Mouse (Mus musculus) E14TG2a.4 (cell line): ENCODE results near the gene Gm20390.

Experiments
- H3K27me3 ChIP-seq: 2 replicates; pipeline ENCODE4 v1.6.1; 2014; ENCODE audit warnings: low read length, control low read depth; ENCODE audit not compliant: insufficient read depth
- H3K36me3 ChIP-seq: 2 replicates; pipeline ENCODE4 v1.6.1; 2014; ENCODE audit warnings: low read length, control low read depth; ENCODE audit not compliant: insufficient read depth
- H3K4me1 ChIP-seq: replicated peaks from 2 replicates; pipeline ENCODE4 v1.6.1; 2014; ENCODE audit warnings: low read depth, low read length, control low read depth
- H3K4me3 ChIP-seq: replicated peaks from 2 replicates; pipeline ENCODE4 v1.5.1; 2014; ENCODE audit warnings: mild to moderate bottlenecking, low read length
- H3K9me3 ChIP-seq: 2 replicates; pipeline ENCODE4 v1.6.1; 2014; ENCODE audit warnings: low read length, control low read depth
- CTCF ChIP-seq: conservative IDR thresholded peaks from 2 replicates; pipeline ENCODE4 v1.5.1; 2014; ENCODE audit warnings: low read length
- NANOG ChIP-seq: IDR thresholded peaks from 2 replicates; pipeline ENCODE4 v1.6.1; 2014; ENCODE audit warnings: borderline replicate concordance, low read length, mixed read lengths
- POU5F1 ChIP-seq: IDR thresholded peaks from 2 replicates; pipeline ENCODE4 v1.6.1; 2014; ENCODE audit warnings: low read length, borderline replicate concordance

Gm20390 gene

DNA sequence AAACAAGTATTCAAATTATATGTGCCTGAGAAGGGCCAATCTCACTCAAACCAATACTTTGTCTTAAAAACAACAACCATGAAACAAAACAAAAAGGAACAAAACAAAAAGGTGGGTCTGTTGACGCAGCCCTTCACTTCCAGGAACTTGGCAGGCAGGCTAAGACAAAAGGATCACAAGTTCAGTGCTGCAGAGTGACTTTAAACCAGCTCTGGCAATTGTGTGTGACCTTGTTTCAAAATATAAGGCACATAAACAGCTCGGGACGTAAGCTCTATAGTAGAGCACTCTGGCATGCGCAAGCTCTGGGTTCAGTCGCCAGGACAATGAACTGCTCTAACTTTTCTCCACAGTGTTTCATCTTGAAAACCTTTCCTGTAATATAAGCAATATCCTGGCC, 4.9 kb upstream of the Gm20390 start:
- TF ChIP-seq CTCF (no peak), NANOG (no peak), POU5F1 (no peak)
- Histone ChIP-seq H3K27me3 (no peaks in the 10 kb centered on the region), H3K36me3 (no peaks in the 10 kb centered on the region), H3K4me3 (no peak overlapping the region), H3K4me1 (peaks cover 42% of the 10 kb centered on the region), H3K9me3 (peaks cover 20% of the 10 kb centered on the region)

DNA sequence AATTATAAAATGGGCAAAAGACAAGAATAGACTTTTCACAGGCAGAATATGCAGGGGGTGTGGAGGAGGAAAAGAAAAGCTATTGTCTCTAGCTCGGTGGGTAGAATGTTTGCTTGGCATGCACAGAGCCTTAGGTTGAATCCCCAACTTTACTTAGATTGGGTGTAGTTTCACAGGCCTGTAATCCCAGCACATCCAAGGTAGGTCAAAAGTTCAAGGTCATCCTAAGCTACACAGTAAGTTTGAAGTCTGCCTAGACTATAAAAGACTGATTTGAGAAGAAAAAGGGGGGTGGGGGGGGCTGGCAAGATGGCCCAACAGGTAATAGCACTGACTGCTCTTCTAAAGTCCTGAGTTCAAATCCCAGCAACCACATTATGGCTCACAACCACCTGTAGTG, 1.7 kb upstream of the Gm20390 start:
- TF ChIP-seq CTCF = no peak
- TF ChIP-seq POU5F1 = no peak
- no peak for TF ChIP-seq NANOG
- H3K4me3 ChIP-seq = no peak overlapping the region
- H3K9me3 ChIP-seq = peaks cover 12% of the 10 kb centered on the region; the same call in 1 of the 2 replicates
- H3K27me3 ChIP-seq = no peaks in the 10 kb centered on the region
- H3K4me1 ChIP-seq = peaks cover 67% of the 10 kb centered on the region
- H3K36me3 ChIP-seq = peaks cover 14% of the 10 kb centered on the region

DNA sequence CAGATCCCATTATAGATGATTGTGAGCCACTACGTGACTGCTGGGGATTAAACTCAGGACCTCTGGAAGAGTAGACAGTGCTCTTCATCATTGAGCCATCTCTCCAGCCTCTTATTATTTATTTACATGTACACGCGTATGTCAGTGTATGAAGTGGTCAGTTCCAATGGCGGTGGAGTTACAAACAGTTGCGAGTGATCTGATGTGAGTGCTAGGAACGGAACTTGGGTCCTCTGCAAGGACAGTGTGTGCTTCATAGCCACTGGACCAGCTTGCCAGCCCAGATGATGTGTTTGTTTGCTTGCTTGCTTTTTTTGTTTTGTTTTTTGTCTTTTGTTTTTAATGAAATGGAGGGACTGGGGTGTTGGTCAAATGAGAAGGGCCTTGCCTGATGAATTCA, 1.1 kb upstream of the Gm20390 start:
- Histone ChIP-seq H3K4me3 (no peak overlapping the region), H3K9me3 (peaks cover 12% of the 10 kb centered on the region; the same call in 1 of the 2 replicates)
- TF ChIP-seq POU5F1 = no peak
- TF ChIP-seq CTCF = no peak
- no peak for TF ChIP-seq NANOG

DNA sequence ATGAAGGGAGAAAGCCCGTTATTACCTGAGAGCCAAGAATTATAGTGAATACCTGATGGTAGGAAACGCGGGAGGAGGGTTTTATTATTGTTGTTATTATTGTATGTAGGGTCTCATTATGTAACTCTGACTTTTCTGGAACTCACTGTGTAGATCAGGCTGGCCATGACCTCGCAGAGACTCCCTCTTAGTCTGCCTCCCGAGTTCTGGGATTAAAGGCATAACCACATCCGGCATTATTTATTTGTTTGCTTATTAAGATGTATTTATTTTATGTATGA, 695 bp upstream of the Gm20390 start:
- H3K9me3 ChIP-seq = peaks cover 12% of the 10 kb centered on the region; the same call in 1 of the 2 replicates
- peaks cover 24% of the 10 kb centered on the region for H3K36me3 ChIP-seq
- H3K4me1 ChIP-seq = peaks cover 69% of the 10 kb centered on the region
- 0 out of 2 replicates have a peak overlapping the region, but pooled peaks have one; percentile 51 for H3K4me3 ChIP-seq
- no peaks in the 10 kb centered on the region for H3K27me3 ChIP-seq
- no peak for TF ChIP-seq NANOG

More for the DNA sequence above, 1.1 kb upstream of the Gm20390 start:
- Histone ChIP-seq H3K4me1 (peaks cover 69% of the 10 kb centered on the region), H3K36me3 (peaks cover 20% of the 10 kb centered on the region), H3K27me3 (no peaks in the 10 kb centered on the region)

GRCm38 (mm10) chr11:93967381-93967780, 712 bp downstream of the Gm20390 start:
- peak overlapping the region; percentile 93 for H3K4me3 ChIP-seq
- peaks cover 11% of the 10 kb centered on the region; the same call in 1 of the 2 replicates for H3K9me3 ChIP-seq
- no peaks in the 10 kb centered on the region for H3K27me3 ChIP-seq
- peaks cover 77% of the 10 kb centered on the region for H3K4me1 ChIP-seq
- H3K36me3 ChIP-seq = peaks cover 38% of the 10 kb centered on the region
- TF ChIP-seq NANOG (no peak), POU5F1 (no peak), CTCF (no peak)

GRCm38 (mm10) chr11:93965391-93965790, 2.7 kb downstream of the Gm20390 start:
- TF ChIP-seq POU5F1 (no peak), CTCF (no peak), NANOG (no peak)
- Histone ChIP-seq H3K27me3 (no peaks in the 10 kb centered on the region), H3K9me3 (no peaks in the 10 kb centered on the region), H3K4me1 (peaks cover 83% of the 10 kb centered on the region), H3K4me3 (peak overlapping the region; percentile 52), H3K36me3 (peaks cover 56% of the 10 kb centered on the region)

DNA sequence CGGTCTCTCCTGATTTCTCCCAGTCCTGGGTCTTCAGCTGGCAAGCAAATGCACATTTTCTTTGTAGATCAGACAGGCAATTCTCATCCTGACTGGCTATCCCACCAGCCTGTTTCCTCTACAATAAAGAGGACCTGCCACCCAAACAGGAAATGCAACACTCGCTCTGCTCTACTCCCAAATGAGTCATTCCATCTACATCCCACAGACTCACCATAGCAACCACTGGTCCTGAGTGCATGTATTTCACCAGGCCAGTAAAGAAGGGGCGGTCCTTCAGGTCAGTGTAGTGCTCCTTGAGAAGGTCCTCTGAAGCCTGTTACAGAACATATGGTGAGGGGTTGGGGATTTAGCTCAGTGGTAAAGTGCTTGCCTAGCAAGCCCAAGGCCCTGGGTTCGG, 5.1 kb downstream of the Gm20390 start:
- TF ChIP-seq POU5F1 = no peak
- no peak for TF ChIP-seq NANOG
- no peak for TF ChIP-seq CTCF
- no peaks in the 10 kb centered on the region for H3K9me3 ChIP-seq

GRCm38 (mm10) chr11:93961482-93961881, 6.6 kb downstream of the Gm20390 start:
- H3K4me1 ChIP-seq = peaks cover 86% of the 10 kb centered on the region
- no peaks in the 10 kb centered on the region for H3K9me3 ChIP-seq
- no peaks in the 10 kb centered on the region for H3K27me3 ChIP-seq
- peaks cover 86% of the 10 kb centered on the region for H3K36me3 ChIP-seq
- no peak for TF ChIP-seq POU5F1
- no peak for TF ChIP-seq NANOG
- TF ChIP-seq CTCF = no peak
- no peak overlapping the region for H3K4me3 ChIP-seq

More for the DNA sequence above, 5.1 kb downstream of the Gm20390 start:
- Histone ChIP-seq H3K4me3 (no peak overlapping the region), H3K36me3 (peaks cover 80% of the 10 kb centered on the region), H3K27me3 (no peaks in the 10 kb centered on the region), H3K4me1 (peaks cover 80% of the 10 kb centered on the region)

DNA sequence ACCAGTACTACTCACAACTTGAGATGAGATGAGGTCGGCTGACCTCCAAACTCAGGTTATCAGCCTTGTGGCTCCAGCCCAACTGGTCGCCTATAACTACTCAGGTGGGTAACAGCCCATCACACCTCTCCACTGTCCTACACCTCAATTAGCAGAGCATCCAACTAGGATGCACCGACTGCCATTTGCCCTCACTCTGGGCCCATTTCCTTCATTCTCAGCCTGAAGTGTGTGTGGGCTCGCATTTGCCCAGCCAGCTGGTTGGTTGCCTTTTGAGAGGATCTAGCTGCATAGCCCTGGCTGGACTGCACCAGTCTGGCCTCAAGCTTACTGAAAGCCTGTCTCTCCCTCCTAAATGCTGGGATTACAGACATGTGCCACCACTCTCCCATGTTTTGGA, 10.3 kb downstream of the Gm20390 start:
- H3K4me1 ChIP-seq = peaks cover 72% of the 10 kb centered on the region
- no peaks in the 10 kb centered on the region for H3K27me3 ChIP-seq
- H3K4me3 ChIP-seq = no peak overlapping the region
- TF ChIP-seq NANOG = no peak
- TF ChIP-seq POU5F1 = no peak
- TF ChIP-seq CTCF = no peak
- peaks cover 73% of the 10 kb centered on the region for H3K36me3 ChIP-seq
- no peaks in the 10 kb centered on the region for H3K9me3 ChIP-seq
